Mouse (Mus musculus) left cerebral cortex, postnatal 4 days (tissue): ENCODE measurements around the gene Sirt6. TPM values are rescaled to one million over a fixed set of nuclear protein-coding genes. Genes with fewer than 3 reads are reported as not detected.

ENCODE experiments used
- DNase-seq: peaks from one replicate; pipeline ENCODE4 v3.0.0-alpha.2; 2022
- intact Hi-C: fragments of 180-260 bp; cut with DNase I; formaldehyde crosslinking; loops from one replicate; pipeline ENCODE4 v1.15.1; 2025
- total RNA-seq, 2 experiments: library from RNA; stranded (reverse); gene quantifications; 2 replicates each; pipeline ENCODE4 v1.2.3; 2021

Sirt6 gene
- total RNA-seq, 2 experiments from 2014 or later = 37.4 to 38.1 TPM

GRCm38 (mm10) chr10:81626101-81626993 is 1.2 kb downstream of the Sirt6 start:
- intact Hi-C loops = no loop called here
- DNase-seq = no peak

- intact Hi-C loops = no loop called here
These were observed 4.2 kb downstream of the Sirt6 start for GRCm38 (mm10) chr10:81623441-81623840.

GRCm38 (mm10) chr10:81620786-81621185 is 6.8 kb downstream of the Sirt6 start:
- intact Hi-C loops = no loop called here
- DNase-seq = no peak

More at GRCm38 (mm10) chr10:81623441-81623840, 4.2 kb downstream of the Sirt6 start:
- DNase-seq = no peak

DNA sequence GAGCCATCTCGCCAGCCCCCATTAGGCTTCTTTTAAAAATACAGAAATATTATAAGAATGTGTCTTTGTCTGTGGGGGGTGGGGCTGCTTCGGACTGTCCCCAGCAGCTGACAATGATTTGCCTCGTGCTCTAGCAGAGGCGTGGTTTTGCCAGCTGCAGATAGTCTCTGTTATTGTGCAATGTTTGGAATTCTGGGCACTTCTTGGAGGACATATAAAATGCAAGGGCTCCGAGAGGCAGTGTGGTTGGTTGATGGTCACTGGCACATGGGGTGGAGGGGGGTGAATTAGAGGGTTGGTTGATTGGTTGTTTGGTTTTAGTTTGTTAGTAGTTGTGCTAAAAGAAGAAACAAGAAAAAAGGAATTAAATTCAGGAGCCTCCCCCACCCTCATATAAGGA is 7.6 kb downstream of the Sirt6 start:
- intact Hi-C loops = no loop called here
- no peak for DNase-seq

GRCm38 (mm10) chr10:81615486-81615885 is 12.1 kb downstream of the Sirt6 start:
- no peak for DNase-seq
- intact Hi-C loops = no loop called here

DNA sequence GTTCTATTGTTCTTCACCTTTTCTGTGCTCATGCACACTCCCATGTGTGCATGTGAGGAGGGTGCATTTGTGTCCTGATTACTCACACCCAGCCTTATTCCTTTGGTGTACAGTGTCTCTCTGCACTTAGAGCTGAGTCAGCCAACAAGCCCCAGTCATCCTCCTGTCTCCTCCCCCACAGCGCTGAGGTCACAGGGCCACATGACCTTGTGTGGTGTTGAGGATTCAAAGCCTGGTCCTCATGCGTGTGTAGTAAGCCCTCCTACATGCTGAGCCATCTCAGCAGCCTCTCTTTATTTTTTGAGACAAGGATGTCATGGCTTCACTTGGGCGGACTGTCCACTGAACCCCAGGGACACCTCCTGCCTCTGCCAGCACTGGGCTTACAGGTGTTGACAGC is 14.8 kb downstream of the Sirt6 start:
- intact Hi-C loops = no loop called here
- no peak for DNase-seq

GRCm38 (mm10) chr10:81608308-81608707 is 19.3 kb downstream of the Sirt6 start:
- no peak for DNase-seq
- intact Hi-C loops = no loop called here

GRCm38 (mm10) chr10:81605974-81606751 is 21.4 kb downstream of the Sirt6 start, which contains the start of gene BC025920:
BC025920 (plus strand) TSS chr10:81606270.
- DNase-seq = peak; percentile 95
- intact Hi-C loops = no loop called here

GRCm38 (mm10) chr10:81605666-81605973 is 22.0 kb downstream of the Sirt6 start:
- no peak for DNase-seq
- intact Hi-C loops = no loop called here

GRCm38 (mm10) chr10:81604968-81605665 is 22.5 kb downstream of the Sirt6 start:
- DNase-seq = peak; percentile 90
- intact Hi-C loops = loop anchor here (5.0 kb wide), 1 partner anchor 103 kb away; the partner anchor contains the start of gene S1pr4

DNA sequence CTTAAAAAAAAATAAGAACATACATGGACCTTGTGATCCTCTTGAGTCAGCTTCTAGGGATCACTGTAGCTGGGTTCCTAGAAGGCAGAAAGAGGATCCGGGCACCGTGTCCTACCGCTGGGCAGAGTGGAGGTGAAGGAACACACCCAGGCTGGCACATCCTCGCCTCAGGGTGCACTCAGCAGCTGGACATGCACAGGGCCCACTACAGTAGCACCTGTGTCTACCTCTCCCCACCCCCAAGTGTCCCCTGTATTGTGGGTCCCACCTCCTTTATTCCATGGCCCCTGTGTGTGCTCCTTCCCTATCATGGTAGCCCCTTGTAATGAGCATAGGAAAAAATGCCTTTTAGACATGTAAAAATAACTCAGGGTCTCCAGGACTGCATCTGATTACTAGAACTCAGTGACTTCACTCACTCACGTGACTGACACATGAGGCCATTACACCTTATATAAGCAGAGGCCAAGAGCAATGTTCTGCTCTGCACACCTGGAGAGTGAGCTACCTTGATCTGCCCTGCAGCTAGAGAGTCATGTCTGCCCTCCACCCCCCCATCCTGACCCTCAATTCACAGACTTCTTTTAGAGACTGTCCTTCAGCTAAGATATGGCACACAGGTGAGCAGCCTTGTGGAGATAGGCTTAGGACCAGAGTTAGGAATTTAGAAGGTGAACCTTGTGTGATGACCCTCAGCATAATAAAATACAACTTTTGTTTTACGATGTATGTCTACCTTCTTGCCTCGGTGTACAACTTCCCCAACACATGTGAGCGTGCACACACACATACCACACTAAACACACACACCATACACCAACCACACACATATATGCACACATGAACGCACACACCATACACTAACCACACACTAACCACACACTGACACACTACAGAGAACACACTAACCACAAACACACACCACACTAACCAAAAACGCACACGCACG is 23.3 kb downstream of the Sirt6 start:
- DNase-seq = no peak
- intact Hi-C loops = loop anchor here (5.0 kb wide), 1 partner anchor 102 kb away; the partner anchor contains the start of gene S1pr4

DNA sequence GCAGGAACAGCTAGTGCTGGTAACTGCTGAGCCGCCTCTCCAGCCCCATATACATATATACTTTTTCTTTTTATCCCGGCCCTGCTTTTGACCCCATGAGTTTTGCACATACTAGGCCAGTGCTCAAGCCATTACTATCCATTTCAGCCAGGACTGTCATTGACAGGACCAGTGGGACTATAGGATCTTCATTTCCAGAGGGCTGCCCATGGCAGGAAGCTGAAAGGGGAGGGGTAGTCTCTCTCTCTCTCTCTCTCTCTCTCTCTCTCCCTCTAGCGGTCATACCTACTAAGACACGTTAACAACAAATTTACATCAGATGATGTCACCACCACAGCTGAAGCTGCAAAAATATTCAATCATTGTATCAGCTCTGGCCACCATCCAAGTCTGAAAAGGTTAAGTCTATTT is 24.9 kb downstream of the Sirt6 start:
- DNase-seq = no peak
- intact Hi-C loops = loop anchor here (5.0 kb wide), 1 partner anchor 100 kb away; the partner anchor contains the start of gene S1pr4

DNA sequence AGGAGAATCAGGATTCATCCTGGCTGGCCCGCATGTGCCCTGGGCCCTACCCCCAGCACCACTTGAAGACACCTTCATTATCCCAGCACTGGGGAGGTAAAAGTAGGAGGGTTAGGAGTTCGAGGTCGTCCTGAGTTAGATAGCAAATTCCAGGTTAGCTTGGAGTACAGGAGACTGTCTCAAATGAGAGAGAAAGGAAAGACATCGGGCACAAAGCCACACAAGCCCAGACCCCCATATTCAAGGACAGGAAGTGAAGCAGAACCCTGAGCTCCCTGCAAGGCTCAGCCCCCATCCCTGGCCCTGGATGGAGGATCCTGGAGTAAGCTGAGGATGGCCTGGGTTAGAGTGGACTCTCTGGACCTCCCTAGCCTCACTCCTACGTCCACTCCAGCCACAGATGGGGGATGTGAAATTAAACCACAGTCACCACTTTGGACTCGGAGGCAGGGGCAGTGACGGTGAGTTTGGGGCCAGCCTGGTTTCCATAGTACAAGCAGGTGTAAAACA is 26.1 kb downstream of the Sirt6 start:
- intact Hi-C loops = loop anchor here (5.0 kb wide), 1 partner anchor 99 kb away; the partner anchor contains the start of gene S1pr4
- no peak for DNase-seq

DNA sequence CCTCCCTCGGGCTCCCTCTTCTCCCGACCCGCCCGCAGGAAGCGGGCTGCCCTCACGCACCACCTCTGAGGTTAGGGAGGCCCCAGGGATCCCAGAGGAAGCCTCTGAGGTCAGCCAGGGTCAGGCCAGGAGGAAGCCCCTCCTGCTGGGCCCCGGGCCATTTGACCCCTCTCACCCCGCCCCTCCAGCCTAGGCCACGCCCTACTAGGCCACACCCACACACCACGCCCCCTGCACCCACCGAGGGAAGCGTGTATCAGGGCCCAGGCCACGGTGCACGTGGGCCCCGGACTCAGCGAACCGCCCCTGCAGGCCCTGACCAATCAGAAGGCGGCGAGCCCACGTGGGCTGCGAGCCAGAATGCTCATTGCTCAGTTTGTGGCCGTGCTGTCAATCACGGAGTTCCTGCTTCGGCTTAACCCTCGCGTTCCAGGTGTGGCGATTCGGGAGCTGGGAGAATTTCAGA is 26.8 kb downstream of the Sirt6 start, which contains the start of gene Tle6:
TSS of gene Tle6 (minus strand) at position 336 of the 466 bp plus-strand sequence.
- DNase-seq = peak; percentile 97
- intact Hi-C loops = loop anchor here (5.0 kb wide), 1 partner anchor 98 kb away; the partner anchor contains the start of gene S1pr4

- DNase-seq = no peak
- intact Hi-C loops = loop anchor here (5.0 kb wide), 1 partner anchor 98 kb away; the partner anchor contains the start of gene S1pr4
These were observed 27.5 kb downstream of the Sirt6 start for GRCm38 (mm10) chr10:81600096-81600495.

DNA sequence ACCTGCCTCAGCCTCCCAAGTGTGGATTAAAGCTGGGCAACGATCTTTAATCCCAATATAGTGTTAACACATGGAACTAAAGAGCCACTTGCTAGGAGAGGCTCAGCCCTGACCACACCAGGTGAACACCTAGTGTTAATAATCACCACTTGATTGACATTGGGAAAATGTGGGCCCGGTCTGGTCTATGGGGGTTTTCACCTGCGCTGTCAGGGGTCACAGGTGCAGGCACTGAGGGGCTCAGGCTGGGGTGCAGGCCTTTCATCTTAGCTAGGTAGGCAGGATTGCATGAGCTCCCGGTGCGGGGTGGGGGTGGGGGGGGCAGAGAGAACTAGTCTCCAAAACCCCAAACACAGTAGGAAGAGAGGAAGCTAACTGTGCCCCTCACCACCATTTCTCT is 28.0 kb downstream of the Sirt6 start:
- no peak for DNase-seq
- intact Hi-C loops = loop anchor here (5.0 kb wide), 1 partner anchor 97 kb away; the partner anchor contains the start of gene S1pr4

- intact Hi-C loops = no loop called here
- DNase-seq = no peak
These were observed 28.7 kb downstream of the Sirt6 start for GRCm38 (mm10) chr10:81598871-81599270.

GRCm38 (mm10) chr10:81598342-81598741 is 29.3 kb downstream of the Sirt6 start:
- DNase-seq = no peak
- intact Hi-C loops = no loop called here
